Mouse (Mus musculus) embryo, embryonic 11.5 days (tissue): ENCODE results near the gene Prg4.

ENCODE experiments used
- DNase-seq: peaks from one replicate; pipeline ENCODE4 v3.0.0-alpha.2; 2012; ENCODE audit warnings: low read depth, low spot score

The Prg4 gene

DNA sequence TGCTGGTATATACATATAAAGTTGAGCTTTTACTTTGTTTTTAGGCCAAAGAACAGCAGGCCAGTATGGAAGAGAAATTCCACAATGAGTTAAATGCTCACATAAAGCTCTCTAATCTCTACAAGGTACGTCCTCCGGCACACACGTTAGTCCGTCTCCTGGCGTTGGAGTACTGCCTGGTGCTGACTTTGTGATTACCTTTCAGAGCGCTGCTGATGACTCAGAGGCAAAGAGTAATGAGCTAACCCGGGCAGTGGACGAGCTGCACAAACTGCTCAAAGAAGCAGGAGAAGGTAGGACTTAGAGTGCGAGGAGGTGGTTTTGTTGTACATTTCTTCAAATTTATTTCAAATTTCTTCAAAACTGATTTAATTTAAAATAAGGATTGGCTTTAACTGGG lies 58.7 kb downstream of the Prg4 start:
- no peak for DNase-seq

GRCm38 (mm10) chr1:150404555-150404954 lies 61.4 kb downstream of the Prg4 start:
- no peak for DNase-seq

DNA sequence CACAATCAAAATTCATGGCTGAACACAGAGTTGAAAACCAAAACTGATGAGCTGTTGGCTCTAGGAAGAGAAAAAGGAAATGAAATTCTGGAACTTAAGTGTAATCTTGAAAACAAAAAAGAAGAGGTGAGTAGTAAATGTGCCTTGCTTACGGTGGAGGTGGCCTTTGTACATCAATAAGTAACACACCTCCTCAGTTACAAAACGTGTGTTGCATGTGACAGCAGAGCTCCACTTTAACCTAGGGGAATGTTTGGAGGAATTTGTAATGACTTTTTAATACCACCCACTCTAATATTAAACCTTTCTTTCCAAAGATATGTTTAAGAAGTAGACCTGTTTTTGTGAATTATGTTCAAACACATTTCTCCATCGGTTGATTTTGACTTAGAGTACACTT lies 62.1 kb downstream of the Prg4 start:
- no peak for DNase-seq
